Mouse (Mus musculus): Measurements from ENCODE around the gene Gata2.

DNA sequence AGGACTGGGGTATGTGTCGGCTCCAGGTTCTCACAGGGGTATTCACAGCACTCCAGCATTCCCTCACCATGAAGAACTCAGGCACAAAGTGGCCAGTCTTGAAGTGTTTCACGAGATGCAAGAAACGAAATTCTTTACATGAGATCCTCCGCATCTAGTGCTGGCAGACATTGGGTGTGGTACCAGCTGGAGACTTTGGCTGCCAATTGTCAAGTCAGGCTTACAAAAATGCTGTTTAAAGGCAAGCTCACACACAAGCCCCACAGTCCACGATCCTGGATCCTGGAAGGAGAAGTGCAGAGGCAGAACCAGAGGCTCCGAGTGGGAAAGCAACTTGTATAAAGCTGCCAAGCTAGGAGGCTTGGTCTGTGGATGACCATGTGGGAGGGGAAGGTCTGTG is 5.5 kb upstream of the Gata2 start:
- TF ChIP-seq CTCF (IDR thresholded peaks at IDR 0.05; ENCODE audit: insufficient read depth, low read depth, low read length) (no peak), POLR2A (IDR thresholded peaks at IDR 0.05; ENCODE audit: insufficient read depth, low read depth, low read length) (no peak)

All from olfactory bulb, adult 2 months (tissue).